Mouse (Mus musculus) Patski (cell line): ENCODE measurements around the gene Clasp1. TPM values are rescaled to one million over a fixed set of nuclear protein-coding genes. Genes with fewer than 3 reads are reported as not detected.
"Not testable (repeated sequence)": the region's sequence is repeated elsewhere in the genome, so short reads cannot be mapped to it uniquely, and the experiment has no call there.

Source experiments
- ATAC-seq: fragments of 100-300 bp; one replicate; pipeline ENCODE4 v1.8.0; 2021
- CTCF ChIA-PET: fragments of 350-600 bp; sonication (Branson Sonifier 250); formaldehyde crosslinking; loops from one replicate; lab custom pipeline; 2022; ENCODE audit warnings: inconsistent platforms; lab: Charles Lee
- POLR2A ChIA-PET: fragments of 350-600 bp; sonication (Branson Sonifier 250); formaldehyde crosslinking; loops from one replicate; lab custom pipeline; 2022; ENCODE audit warnings: antibody characterized with exemption, inconsistent platforms; lab: Charles Lee
- DNase-seq: peaks from one replicate; pipeline ENCODE4 v3.0.0-alpha.2; 2011; ENCODE audit warnings: low read depth, low spot score
- H3K27me3 ChIP-seq: fragments of 371-371 bp; one replicate; pipeline ENCODE4 v1.5.1; 2021
- CTCF ChIP-seq: fragments of 100-300 bp; IDR thresholded peaks from one replicate; pipeline ENCODE4 v1.5.1; 2021
- in situ Hi-C: fragments of 300-500 bp; cut with MboI; formaldehyde crosslinking; loops from 3 replicates; pipeline ENCODE4 v1.11.1; 2018; ENCODE audit warnings: low pct_unique_long_range_greater_than_20kb, mixed read lengths
- polyA plus RNA-seq: library from polyadenylated mRNA; unstranded; gene quantifications from one replicate; pipeline ENCODE4 v1.2.3, GENCODE M21; 2021

The Clasp1 gene
- polyA plus RNA-seq, 1 experiment from 2014 or later = 39.0 TPM

DNA sequence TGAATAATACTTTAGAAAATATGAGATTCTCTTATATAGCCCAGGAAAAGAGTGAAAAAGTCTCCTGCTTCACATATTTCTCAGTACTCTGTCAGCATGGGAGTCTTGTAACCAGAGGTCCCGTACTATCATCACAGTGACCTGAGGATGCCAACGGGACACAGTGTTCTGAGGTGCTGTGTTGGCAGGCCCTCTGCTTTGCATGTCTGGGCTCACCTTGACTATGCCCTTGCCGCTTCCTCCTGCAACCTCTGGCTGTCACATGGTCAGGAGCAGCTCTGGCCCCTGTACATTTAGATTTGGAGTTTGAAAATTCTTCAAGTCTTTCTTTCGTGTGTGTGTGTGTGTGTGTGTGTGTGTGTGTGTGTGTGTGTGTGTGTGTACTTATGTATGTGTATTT lies 204.1 kb downstream of the Clasp1 start:
- in situ Hi-C loops = no loop called here
- ChIA-PET CTCF (no interaction called here), POLR2A (no interaction called here)
- H3K27me3 ChIP-seq = no peaks in the 10 kb centered on the region
- TF ChIP-seq CTCF = no peak
- no peak for ATAC-seq
- no peak for DNase-seq

DNA sequence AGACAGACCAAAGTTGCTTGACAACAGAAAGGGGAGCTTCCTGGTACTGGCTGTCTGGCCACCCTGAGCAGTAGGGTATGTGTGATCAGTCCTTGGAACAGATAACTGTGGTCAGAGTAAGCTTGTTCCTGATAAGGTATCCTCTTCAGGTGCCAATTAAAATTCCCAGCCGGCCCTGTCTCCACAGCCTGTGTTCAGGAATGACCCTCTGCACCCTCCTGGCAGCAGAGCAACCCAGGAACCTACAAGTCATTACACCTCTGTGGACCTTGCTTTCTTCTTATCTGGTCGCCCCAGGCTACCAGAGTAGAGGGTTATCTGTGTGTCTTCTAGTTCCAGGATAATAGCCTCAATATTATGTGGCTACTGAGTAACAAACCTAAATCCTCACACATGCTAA lies 206.5 kb downstream of the Clasp1 start:
- TF ChIP-seq CTCF = no peak
- CTCF ChIA-PET = interaction anchor here (1.0 to 1.4 kb wide), 2 partner anchors 11 to 164 kb away, joined by 3 read pairs; no protein-coding TSS in a partner anchor
- in situ Hi-C loops = no loop called here
- H3K27me3 ChIP-seq = no peaks in the 10 kb centered on the region
- POLR2A ChIA-PET = no interaction called here
- no peak for ATAC-seq
- DNase-seq = no peak

DNA sequence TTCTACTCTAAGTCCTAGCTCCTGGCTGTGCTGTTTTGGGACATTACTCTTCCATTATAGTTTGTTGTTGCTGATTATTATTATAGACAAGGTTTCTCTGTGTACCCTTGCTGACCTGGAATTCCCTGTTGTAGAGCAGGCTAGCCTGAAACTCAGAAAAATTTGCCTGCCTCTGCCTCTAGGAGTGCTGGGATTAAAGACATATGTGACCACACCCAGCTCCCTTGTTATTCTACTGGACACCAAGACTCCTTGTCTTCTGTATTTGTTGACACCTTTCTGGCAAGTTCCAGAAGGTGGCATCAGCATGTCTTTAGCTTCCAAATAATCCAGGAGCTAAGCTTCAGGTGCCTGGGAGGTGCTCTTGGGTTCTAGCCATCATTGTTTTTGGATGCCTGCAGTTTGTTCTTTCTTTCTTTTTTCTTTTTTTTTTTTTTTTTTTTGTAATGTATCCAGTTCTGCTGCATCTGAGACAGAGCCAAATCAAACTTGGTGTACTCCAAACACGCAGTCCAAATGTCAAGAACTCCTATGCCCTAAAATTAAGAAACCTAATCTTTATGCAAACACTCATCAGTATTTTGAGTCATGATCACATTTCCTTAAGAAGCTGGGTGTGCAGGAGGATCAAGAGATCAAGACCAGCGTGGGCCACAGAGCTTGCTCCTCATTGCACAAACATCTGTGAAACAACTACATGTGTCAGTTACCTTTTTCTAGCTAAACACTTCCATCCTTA lies 208.8 kb downstream of the Clasp1 start:
- POLR2A ChIA-PET = interaction anchor here (0.7 to 1.1 kb wide), 2 partner anchors 9 to 188 kb away, joined by 4 to 5 read pairs; no protein-coding TSS in a partner anchor

DNA sequence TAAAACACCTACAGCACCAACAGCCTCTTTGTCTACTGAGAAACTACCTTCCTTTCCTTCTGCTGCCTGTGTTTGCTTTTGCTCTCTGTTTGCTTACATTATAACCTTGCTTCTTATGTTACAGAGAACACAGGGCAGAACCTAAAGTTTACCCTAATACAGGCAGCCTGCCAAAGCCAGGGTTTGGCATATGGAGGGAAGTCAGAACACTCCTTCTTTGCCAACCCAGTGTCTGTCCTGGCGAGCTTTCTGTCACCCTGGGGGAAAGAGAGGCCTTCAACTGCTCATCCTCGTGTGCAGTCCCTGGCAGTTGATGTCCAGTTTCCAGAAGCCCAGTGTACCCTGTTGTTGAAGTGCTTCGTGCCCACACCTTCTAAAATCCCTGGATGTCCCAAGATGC lies 209.5 kb downstream of the Clasp1 start:
- POLR2A ChIA-PET = interaction anchor here (1.1 kb wide), 1 partner anchor 9 kb away, joined by 4 read pairs; no protein-coding TSS in a partner anchor
- ATAC-seq (no peak), DNase-seq (no peak)
- CTCF ChIA-PET = interaction anchor here (0.8 to 1.5 kb wide), 2 partner anchors 73 to 97 kb away, joined by 4 read pairs; no protein-coding TSS in a partner anchor
- TF ChIP-seq CTCF = no peak
- in situ Hi-C loops = no loop called here
- H3K27me3 ChIP-seq = no peaks in the 10 kb centered on the region

More for the DNA sequence above, 208.8 kb downstream of the Clasp1 start:
- no peaks in the 10 kb centered on the region for H3K27me3 ChIP-seq
- TF ChIP-seq CTCF = no peak
- no peak for ATAC-seq
- in situ Hi-C loops = no loop called here
- no peak for DNase-seq
- CTCF ChIA-PET = interaction anchor here (0.8 to 1.5 kb wide), 3 partner anchors 44 to 98 kb away, joined by 3 to 4 read pairs (median 4); no protein-coding TSS in a partner anchor

DNA sequence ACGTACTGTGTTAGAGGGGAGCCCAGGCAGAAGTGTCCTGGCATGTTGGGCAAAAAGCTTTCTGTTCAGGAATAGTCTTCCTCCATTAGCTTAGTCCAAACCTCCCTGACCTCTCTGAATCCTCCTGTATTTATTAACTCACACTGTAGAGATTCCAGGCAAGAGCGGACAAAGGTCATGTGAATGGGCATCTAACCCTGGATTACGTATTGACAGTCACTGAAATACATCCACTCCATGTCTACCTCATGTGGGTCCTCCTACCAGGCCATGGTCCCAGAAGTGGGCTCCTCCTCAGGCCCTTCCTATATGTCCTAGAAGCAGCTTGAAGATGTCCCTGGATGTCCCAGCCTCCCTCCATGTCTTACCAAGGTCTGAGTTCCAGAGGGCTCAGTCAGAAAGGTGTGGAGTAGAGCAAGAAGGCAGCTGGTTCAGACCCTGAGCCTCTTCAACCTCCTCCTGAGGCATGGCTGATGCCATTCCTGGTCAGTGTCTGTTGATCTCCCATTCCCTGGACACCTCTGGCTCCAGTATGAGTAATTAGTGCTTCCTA lies 224.8 kb downstream of the Clasp1 start:
- DNase-seq (no peak), ATAC-seq (no peak)
- POLR2A ChIA-PET = no interaction called here
- TF ChIP-seq CTCF = no peak
- in situ Hi-C loops = no loop called here
- no peaks in the 10 kb centered on the region for H3K27me3 ChIP-seq
- CTCF ChIA-PET = interaction anchor here (0.9 to 1.8 kb wide), 2 partner anchors 12 to 14 kb away, joined by 3 to 6 read pairs; partner anchors contain the start of gene Tfcp2l1

DNA sequence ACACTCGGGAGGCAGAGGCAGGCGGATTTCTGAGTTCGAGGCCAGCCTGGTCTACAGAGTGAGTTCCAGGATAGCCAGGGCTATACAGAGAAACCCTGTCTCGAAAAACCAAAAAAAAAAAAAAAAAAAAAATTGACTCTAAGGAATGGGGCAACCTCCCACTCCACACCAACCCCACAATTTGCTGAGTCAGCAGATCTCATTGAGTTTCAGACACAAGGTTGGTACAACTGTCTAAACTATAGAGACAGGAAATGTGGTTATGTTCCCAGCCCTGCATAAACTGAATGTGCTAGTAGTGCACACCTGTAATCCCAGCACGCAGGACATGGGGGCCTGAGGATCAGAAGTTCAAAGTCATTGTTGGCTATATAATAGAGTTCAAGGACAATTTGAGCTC lies 232.2 kb downstream of the Clasp1 start:
- ChIA-PET CTCF (interaction anchor here (0.9 kb wide), 1 partner anchor 25 kb away, joined by 3 read pairs; no protein-coding TSS in a partner anchor), POLR2A (interaction anchor here (0.7 kb wide), 1 partner anchor 17 kb away, joined by 3 read pairs; no protein-coding TSS in a partner anchor)
- DNase-seq, ATAC-seq, H3K27me3 ChIP-seq, in situ Hi-C loops: not testable (repeated sequence)

DNA sequence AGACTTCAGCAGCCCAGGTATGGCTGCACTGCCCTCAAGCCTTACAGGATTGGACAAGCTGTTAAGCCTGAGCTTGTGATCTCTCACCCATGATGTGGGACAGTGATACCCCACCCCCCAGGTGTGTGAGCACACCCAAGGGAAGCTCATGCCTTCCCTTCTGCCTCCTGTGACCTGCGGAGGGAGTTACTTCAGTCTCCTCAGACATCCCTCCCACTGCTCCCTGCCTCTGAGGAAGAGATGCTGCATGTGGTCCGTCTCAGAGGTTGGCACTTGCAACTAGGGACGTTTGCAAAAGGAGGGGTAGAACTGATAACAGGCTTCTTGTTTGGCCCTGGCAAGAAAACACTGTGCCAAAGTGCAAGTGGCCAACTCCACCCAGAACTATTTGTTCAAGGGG lies 234.0 kb downstream of the Clasp1 start:
- CTCF ChIA-PET = interaction anchor here (1.0 to 1.3 kb wide), 3 partner anchors 11 to 81 kb away, joined by 3 read pairs; no protein-coding TSS in a partner anchor
- ATAC-seq = no peak
- TF ChIP-seq CTCF = no peak

DNA sequence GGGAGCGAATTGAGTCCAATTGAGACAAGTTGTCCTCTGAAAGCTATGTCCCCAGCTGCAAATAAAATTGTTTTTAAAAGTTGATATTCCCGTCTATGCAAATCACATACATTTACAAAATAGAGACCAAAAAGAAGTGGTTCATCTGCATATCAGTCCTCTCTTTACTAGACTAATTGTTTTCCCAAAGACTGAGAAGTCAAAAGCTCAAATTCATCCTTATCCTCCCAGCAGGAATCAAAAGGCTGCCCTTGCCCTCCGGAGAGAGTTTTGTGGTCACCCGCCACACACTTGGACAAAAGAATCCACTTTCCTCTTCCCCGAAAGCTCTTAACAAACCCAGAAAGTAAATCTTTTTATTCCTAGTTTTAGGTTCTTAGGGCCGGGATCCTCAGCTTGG lies 236.6 kb downstream of the Clasp1 start:
- ChIA-PET CTCF (interaction anchor here (1.0 to 1.2 kb wide), 2 partner anchors 9 to 12 kb away, joined by 3 read pairs; no protein-coding TSS in a partner anchor), POLR2A (no interaction called here)
- TF ChIP-seq CTCF = no peak
- ATAC-seq = no peak
- no peaks in the 10 kb centered on the region for H3K27me3 ChIP-seq
- in situ Hi-C loops = no loop called here
- DNase-seq = no peak

More for the DNA sequence above, 234.0 kb downstream of the Clasp1 start:
- no peaks in the 10 kb centered on the region for H3K27me3 ChIP-seq
- POLR2A ChIA-PET = no interaction called here
- no peak for DNase-seq
- in situ Hi-C loops = no loop called here

DNA sequence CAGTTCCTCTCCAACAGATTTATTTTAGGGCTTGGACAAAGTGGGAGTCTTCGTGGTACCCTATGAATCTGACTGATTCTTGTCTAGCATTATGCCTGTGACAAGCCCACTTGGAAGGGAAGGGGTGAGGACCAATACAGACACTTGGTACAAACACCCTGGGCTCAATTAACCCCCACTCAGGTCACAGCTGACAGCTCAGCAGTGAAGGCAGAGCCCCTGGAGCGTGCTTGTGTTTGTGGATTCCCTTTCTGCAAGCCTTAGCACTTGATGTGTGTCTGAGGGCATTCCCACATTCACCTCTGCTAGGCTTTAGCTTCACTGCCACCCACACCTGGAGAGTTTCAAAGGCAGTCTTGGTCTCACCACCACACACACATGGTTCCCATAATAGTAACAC lies 237.1 kb downstream of the Clasp1 start:
- ChIA-PET CTCF (interaction anchor here (1.0 to 1.2 kb wide), 2 partner anchors 10 to 12 kb away, joined by 3 read pairs; no protein-coding TSS in a partner anchor), POLR2A (no interaction called here)
- in situ Hi-C loops = no loop called here
- DNase-seq = no peak
- no peak for ATAC-seq
- H3K27me3 ChIP-seq = no peaks in the 10 kb centered on the region
- TF ChIP-seq CTCF = no peak

DNA sequence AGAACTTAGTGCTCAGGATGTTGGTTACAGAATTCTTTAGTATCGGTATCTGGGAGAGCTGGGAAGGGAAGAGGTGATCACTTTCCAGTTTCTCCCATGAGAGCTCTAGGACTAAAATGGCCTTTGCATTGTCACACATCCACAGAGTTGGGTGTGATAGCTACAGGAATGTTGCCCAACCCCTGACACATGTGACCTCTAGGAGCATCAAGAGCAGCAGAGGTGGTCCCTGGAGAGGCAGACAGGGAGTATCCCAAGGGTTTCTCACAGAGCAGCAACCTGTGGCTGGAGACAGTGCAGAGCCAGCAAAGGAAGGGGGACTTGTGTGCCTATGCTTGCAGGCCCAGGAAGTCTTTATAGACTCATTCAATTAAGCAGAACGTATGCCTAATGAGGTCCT lies 237.6 kb downstream of the Clasp1 start:
- POLR2A ChIA-PET = no interaction called here
- in situ Hi-C loops = no loop called here
- no peak for TF ChIP-seq CTCF
- no peak for ATAC-seq
- CTCF ChIA-PET = interaction anchor here (1.2 kb wide), 1 partner anchor 10 kb away, joined by 3 read pairs; no protein-coding TSS in a partner anchor
- no peak for DNase-seq
- H3K27me3 ChIP-seq = no peaks in the 10 kb centered on the region
